Mouse (Mus musculus) hindbrain, embryonic 15.5 days (tissue): ENCODE measurements at regions not wholly inside any gene's neighbourhood (a gene's known extent, or its start where the extent isn't known, plus 50 kb on each side); places are given as distances from the start of the nearest gene placed in this dataset. TPM values are rescaled to one million over a fixed set of nuclear protein-coding genes. Genes with fewer than 3 reads are reported as not detected.

Source experiments
- ATAC-seq: fragments of 200-750 bp; cut with Nextera tagmentation; 2 replicates; pipeline ENCODE4 v1.8.0; 2017; ENCODE audit warnings: low read depth, moderate number of reproducible peaks, moderate TSS enrichment; ENCODE audit not compliant: low FRiP score
- H3K27ac ChIP-seq: fragments of 300-500 bp; sonication (generic); replicated peaks from 2 replicates; pipeline ENCODE4 v1.5.1; 2015; ENCODE audit warnings: mild to moderate bottlenecking, inconsistent platforms
- H3K27me3 ChIP-seq: fragments of 300-500 bp; sonication (generic); 2 replicates; pipeline ENCODE4 v1.6.1; 2015; ENCODE audit warnings: control low read depth, inconsistent platforms
- H3K36me3 ChIP-seq: fragments of 300-500 bp; sonication (generic); 2 replicates; pipeline ENCODE4 v1.6.1; 2015; ENCODE audit warnings: control low read depth, inconsistent platforms
- H3K4me1 ChIP-seq: fragments of 300-500 bp; sonication (generic); replicated peaks from 2 replicates; pipeline ENCODE4 v1.6.1; 2015; ENCODE audit warnings: control low read depth, inconsistent platforms
- H3K4me2 ChIP-seq: fragments of 300-500 bp; sonication (generic); 2 replicates; pipeline ENCODE4 v1.6.1; 2015; ENCODE audit warnings: moderate library complexity, mild to moderate bottlenecking, inconsistent platforms
- H3K4me3 ChIP-seq: fragments of 300-500 bp; sonication (generic); 2 replicates; pipeline ENCODE4 v1.5.1; 2015; ENCODE audit warnings: mild to moderate bottlenecking, inconsistent platforms
- H3K9ac ChIP-seq: fragments of 300-500 bp; sonication (generic); 2 replicates; pipeline ENCODE4 v1.6.1; 2015; ENCODE audit warnings: inconsistent platforms
- H3K9me3 ChIP-seq: fragments of 300-500 bp; sonication (generic); 2 replicates; pipeline ENCODE4 v1.6.1; 2016; ENCODE audit warnings: control low read depth, inconsistent platforms
- WGBS: fragments of 180-500 bp; shearing (Covaris S2); methylation state at CpG from one replicate; pipeline ENCODE4 v1.1.7; 2015; 5-methylcytosine and 5-hydroxymethylcytosine counted together
- microRNA-seq: library from miRNA; unstranded; fragments of <30 nt; microRNA quantifications from one replicate; pipeline ENCODE4, GENCODE M21; 2016

DNA sequence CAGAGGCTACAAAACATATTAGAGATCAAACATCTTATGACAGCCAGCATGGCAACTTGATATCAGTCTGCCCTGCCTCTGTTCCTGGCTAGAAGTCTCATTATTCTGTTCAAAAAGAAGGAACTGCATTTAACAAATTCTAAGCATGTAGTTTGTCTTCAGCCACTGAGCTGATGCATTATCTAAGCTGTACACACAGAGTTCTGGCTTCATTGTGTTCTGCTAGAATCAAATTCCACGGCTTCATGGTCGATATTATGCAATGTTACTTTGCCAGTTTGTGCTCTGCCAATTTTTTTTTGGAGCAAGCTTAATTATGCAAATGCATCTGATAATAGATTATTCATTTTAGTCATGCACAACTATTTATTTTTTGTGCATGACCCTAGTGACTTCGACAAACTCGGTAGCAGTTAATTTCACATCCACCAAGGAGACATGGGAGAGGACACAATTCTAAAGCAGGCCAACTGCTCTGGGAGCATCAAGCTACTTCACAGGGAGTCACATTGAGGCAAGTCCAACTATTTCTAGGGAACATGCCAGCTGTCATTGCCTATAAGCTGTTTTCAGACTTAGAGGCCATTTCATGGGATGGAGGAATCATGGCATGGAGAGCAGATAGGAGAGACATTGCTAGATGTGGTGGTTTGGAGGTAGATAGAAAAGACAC lies 360.8 kb downstream of the Kif20b start:
- Histone ChIP-seq H3K4me2 (no peak overlapping the region), H3K36me3 (no peaks in the 10 kb centered on the region), H3K4me3 (no peak overlapping the region), H3K27me3 (no peaks in the 10 kb centered on the region), H3K9ac (no peak overlapping the region), H3K4me1 (no peaks in the 10 kb centered on the region), H3K27ac (no peak overlapping the region), H3K9me3 (no peaks in the 10 kb centered on the region)
- peak; percentile 73 for ATAC-seq
- 44% methylated on average over 4 of the region's 4 CpGs for WGBS

DNA sequence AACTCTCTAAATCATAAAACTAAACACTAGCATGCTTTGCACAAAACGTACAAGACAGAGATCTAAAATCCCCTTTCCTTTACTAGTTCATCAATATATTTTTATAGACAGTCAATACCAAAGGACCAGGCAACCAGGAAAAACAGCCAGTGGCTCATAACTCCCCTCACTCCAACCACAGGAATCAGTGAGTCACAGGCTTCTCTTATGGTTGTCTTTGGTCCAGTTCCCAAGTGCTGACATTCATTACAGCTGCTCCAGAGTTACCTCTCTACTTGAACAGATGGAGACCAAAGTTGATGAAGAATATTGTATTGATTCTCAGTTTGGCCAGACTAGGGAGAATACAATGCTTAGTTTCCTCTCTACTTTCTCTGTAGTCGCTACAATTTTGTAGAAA lies 376.7 kb downstream of the Kif20b start:
- no peaks in the 10 kb centered on the region for H3K9me3 ChIP-seq
- H3K27me3 ChIP-seq, result no peaks in the 10 kb centered on the region
- H3K4me2 ChIP-seq, result no peak overlapping the region
- WGBS, result 92% methylated on average over 2 of the region's 2 CpGs
- no peak for ATAC-seq
- H3K9ac ChIP-seq, result no peak overlapping the region
- H3K36me3 ChIP-seq, result no peaks in the 10 kb centered on the region
- no peak overlapping the region for H3K4me3 ChIP-seq
- H3K27ac ChIP-seq, result no peak overlapping the region
- H3K4me1 ChIP-seq, result no peaks in the 10 kb centered on the region

DNA sequence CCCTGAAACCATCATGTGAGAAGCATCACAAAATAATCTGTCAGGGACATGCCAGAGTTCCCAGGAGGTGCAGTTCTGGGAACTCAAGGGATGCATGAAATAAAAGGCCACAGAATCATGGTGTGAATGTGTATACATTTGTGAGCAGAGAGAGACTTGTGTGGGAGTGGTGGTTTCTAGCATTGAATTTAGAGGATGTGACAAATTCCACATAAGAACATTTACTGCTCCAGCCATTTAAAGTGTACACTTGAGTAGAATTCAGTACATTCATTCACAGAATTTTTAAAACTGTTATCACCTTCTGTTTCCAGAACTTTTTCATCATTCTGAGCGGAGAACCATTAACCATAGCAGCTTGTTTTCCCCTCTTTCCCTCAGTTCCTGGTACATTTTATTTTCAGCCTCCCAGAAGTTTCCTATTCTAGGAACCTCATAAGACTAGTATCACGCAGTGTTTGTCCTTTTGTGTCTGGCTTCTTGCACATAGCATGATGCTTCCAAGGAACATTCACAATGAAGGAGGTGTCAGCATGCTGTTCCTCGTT lies 380.6 kb downstream of the Kif20b start:
- Histone ChIP-seq H3K27ac (no peak overlapping the region), H3K36me3 (no peaks in the 10 kb centered on the region), H3K4me1 (no peaks in the 10 kb centered on the region), H3K27me3 (no peaks in the 10 kb centered on the region), H3K4me2 (no peak overlapping the region), H3K4me3 (no peak overlapping the region), H3K9ac (no peak overlapping the region), H3K9me3 (no peaks in the 10 kb centered on the region)
- ATAC-seq, result no peak
- 78% methylated on average over 3 of the region's 3 CpGs for WGBS

Small RNA genes in the stretch of these regions (microRNA-seq; reads per million reads assigned to microRNA genes)
- not detected for gene Gm23075
